Mouse (Mus musculus): ENCODE measurements around the gene Arhgap4. TPM values are rescaled to one million over a fixed set of nuclear protein-coding genes. Genes with fewer than 3 reads are reported as not detected.

The Arhgap4 gene
- polyA plus RNA-seq, 1 experiment from 2014 or later, result 3.1 TPM

- 22% methylated on average over 34 of the region's 34 CpGs for WGBS
- no peaks in the 10 kb centered on the region for H3K4me1 ChIP-seq (replicated peaks; ENCODE audit: control insufficient read depth, insufficient read depth, low read length)
- H3K4me3 ChIP-seq (ENCODE audit: low read length), result peak overlapping the region; percentile 67
- peak overlapping the region; percentile 74 for H3K9ac ChIP-seq (ENCODE audit: low read length)
- peak overlapping the region; percentile 80 for H3K27ac ChIP-seq (ENCODE audit: low read length)
- ATAC-seq (ENCODE audit: low read depth), result peak; percentile 44
- H3K4me2 ChIP-seq (ENCODE audit: low read depth, low read length), result peak overlapping the region; percentile 68
- no peaks in the 10 kb centered on the region for H3K27me3 ChIP-seq (ENCODE audit: control insufficient read depth, insufficient read depth, low read depth, low read length)
- H3K9me3 ChIP-seq (ENCODE audit: control insufficient read depth, low read length), result no peaks in the 10 kb centered on the region
- no peaks in the 10 kb centered on the region for H3K36me3 ChIP-seq (ENCODE audit: control insufficient read depth, insufficient read depth, low read length)
Observed at GRCm38 (mm10) chrX:73921285-73921822, 316 bp downstream of the Arhgap4 start.

DNA sequence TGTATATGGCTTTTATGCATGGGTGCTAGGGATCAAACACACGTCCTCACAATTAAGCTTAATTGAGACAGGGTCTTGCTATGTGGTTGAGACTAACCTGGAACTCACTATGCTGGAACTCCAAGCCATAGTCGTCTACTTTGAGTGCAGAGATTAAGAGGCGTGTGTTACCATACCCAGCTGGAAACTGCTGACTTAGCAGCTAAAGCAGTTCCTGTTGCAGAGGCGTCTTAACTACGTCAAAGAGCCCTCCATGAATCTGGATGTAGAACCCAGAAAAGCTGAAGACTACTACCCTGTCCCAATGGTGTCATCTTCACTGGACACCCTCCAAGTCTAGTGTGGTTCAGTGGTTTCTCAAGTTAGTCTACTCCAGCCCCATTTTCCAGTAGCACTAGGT, 3.0 kb downstream of the Arhgap4 start:
- WGBS, result 82% methylated on average over 5 of the region's 5 CpGs
- Histone ChIP-seq H3K4me1 (replicated peaks; ENCODE audit: control insufficient read depth, insufficient read depth, low read length) (no peaks in the 10 kb centered on the region), H3K27me3 (ENCODE audit: control insufficient read depth, insufficient read depth, low read depth, low read length) (no peaks in the 10 kb centered on the region), H3K36me3 (ENCODE audit: control insufficient read depth, insufficient read depth, low read length) (no peaks in the 10 kb centered on the region), H3K27ac (ENCODE audit: low read length) (no peak overlapping the region), H3K4me2 (ENCODE audit: low read depth, low read length) (no peak overlapping the region), H3K9ac (ENCODE audit: low read length) (no peak overlapping the region), H3K4me3 (ENCODE audit: low read length) (no peak overlapping the region), H3K9me3 (ENCODE audit: control insufficient read depth, low read length) (no peaks in the 10 kb centered on the region)
- ATAC-seq (ENCODE audit: low read depth), result no peak

- H3K4me3 ChIP-seq (ENCODE audit: low read length), result no peak overlapping the region
- H3K36me3 ChIP-seq (ENCODE audit: control insufficient read depth, insufficient read depth, low read length), result no peaks in the 10 kb centered on the region
- H3K27me3 ChIP-seq (ENCODE audit: control insufficient read depth, insufficient read depth, low read depth, low read length), result no peaks in the 10 kb centered on the region
- H3K27ac ChIP-seq (ENCODE audit: low read length), result no peak overlapping the region
- H3K4me2 ChIP-seq (ENCODE audit: low read depth, low read length), result no peak overlapping the region
- H3K9ac ChIP-seq (ENCODE audit: low read length), result no peak overlapping the region
- H3K9me3 ChIP-seq (ENCODE audit: control insufficient read depth, low read length), result no peaks in the 10 kb centered on the region
- no peaks in the 10 kb centered on the region for H3K4me1 ChIP-seq (replicated peaks; ENCODE audit: control insufficient read depth, insufficient read depth, low read length)
- 84% methylated on average over 8 of the region's 8 CpGs for WGBS
- ATAC-seq (ENCODE audit: low read depth), result no peak
Observed at GRCm38 (mm10) chrX:73916945-73917344, 4.7 kb downstream of the Arhgap4 start.

GRCm38 (mm10) chrX:73914827-73915703, 6.6 kb downstream of the Arhgap4 start:
- peak overlapping the region; percentile 39; the same call in 1 of the 2 replicates for H3K9ac ChIP-seq (ENCODE audit: low read length)
- peak; percentile 99 for ATAC-seq (ENCODE audit: low read depth)
- WGBS, result 20% methylated on average over 31 of the region's 31 CpGs
- no peaks in the 10 kb centered on the region for H3K9me3 ChIP-seq (ENCODE audit: control insufficient read depth, low read length)
- H3K36me3 ChIP-seq (ENCODE audit: control insufficient read depth, insufficient read depth, low read length), result no peaks in the 10 kb centered on the region
- peak overlapping the region; percentile 34 for H3K4me3 ChIP-seq (ENCODE audit: low read length)
- no peaks in the 10 kb centered on the region for H3K27me3 ChIP-seq (ENCODE audit: control insufficient read depth, insufficient read depth, low read depth, low read length)
- H3K4me2 ChIP-seq (ENCODE audit: low read depth, low read length), result peak overlapping the region; percentile 48
- H3K4me1 ChIP-seq (replicated peaks; ENCODE audit: control insufficient read depth, insufficient read depth, low read length), result no peaks in the 10 kb centered on the region
- H3K27ac ChIP-seq (ENCODE audit: low read length), result peak overlapping the region; percentile 65

DNA sequence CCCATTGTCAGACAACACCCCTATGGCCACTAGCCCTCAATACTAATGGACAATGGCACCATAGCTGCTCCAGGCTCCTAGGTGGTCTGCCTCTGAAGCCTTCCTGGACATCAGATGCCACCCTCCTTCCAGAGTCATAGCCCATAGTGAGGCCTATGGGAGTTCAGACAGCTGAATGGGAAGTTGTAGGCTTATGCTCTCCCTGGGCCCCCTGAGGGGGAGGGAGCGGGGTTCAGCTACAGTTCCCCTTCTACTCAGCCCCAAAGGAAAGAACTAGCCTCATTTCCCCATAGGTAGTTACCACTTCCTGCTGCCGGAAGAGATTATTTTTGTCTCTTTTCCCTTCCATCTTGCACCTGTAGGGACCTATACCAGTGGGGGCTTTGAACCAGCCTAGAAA, 10.1 kb downstream of the Arhgap4 start:
- Histone ChIP-seq H3K4me2 (ENCODE audit: low read depth, low read length) (peak overlapping the region; percentile 40; the same call in 1 of the 2 replicates), H3K9ac (ENCODE audit: low read length) (no peak overlapping the region), H3K36me3 (ENCODE audit: control insufficient read depth, insufficient read depth, low read length) (no peaks in the 10 kb centered on the region), H3K27me3 (ENCODE audit: control insufficient read depth, insufficient read depth, low read depth, low read length) (no peaks in the 10 kb centered on the region), H3K4me1 (replicated peaks; ENCODE audit: control insufficient read depth, insufficient read depth, low read length) (no peaks in the 10 kb centered on the region), H3K4me3 (ENCODE audit: low read length) (no peak overlapping the region), H3K27ac (ENCODE audit: low read length) (no peak overlapping the region), H3K9me3 (ENCODE audit: control insufficient read depth, low read length) (no peaks in the 10 kb centered on the region)
- no peak for ATAC-seq (ENCODE audit: low read depth)
- WGBS, result 69% methylated on average over 2 of the region's 2 CpGs

GRCm38 (mm10) chrX:73911156-73911555, 10.5 kb downstream of the Arhgap4 start:
- Histone ChIP-seq H3K36me3 (ENCODE audit: control insufficient read depth, insufficient read depth, low read length) (no peaks in the 10 kb centered on the region), H3K27ac (ENCODE audit: low read length) (no peak overlapping the region), H3K4me2 (ENCODE audit: low read depth, low read length) (peak overlapping the region; percentile 40), H3K27me3 (ENCODE audit: control insufficient read depth, insufficient read depth, low read depth, low read length) (no peaks in the 10 kb centered on the region), H3K4me3 (ENCODE audit: low read length) (peak overlapping the region; percentile 26), H3K9me3 (ENCODE audit: control insufficient read depth, low read length) (no peaks in the 10 kb centered on the region), H3K9ac (ENCODE audit: low read length) (peak overlapping the region; percentile 11; the same call in 1 of the 2 replicates), H3K4me1 (replicated peaks; ENCODE audit: control insufficient read depth, insufficient read depth, low read length) (no peaks in the 10 kb centered on the region)
- WGBS, result 8% methylated on average over 19 of the region's 26 CpGs
- ATAC-seq (ENCODE audit: low read depth), result no peak

GRCm38 (mm10) chrX:73910451-73910850, 11.2 kb downstream of the Arhgap4 start:
- Histone ChIP-seq H3K4me2 (ENCODE audit: low read depth, low read length) (no peak overlapping the region), H3K9me3 (ENCODE audit: control insufficient read depth, low read length) (no peaks in the 10 kb centered on the region), H3K4me1 (replicated peaks; ENCODE audit: control insufficient read depth, insufficient read depth, low read length) (no peaks in the 10 kb centered on the region), H3K27ac (ENCODE audit: low read length) (no peak overlapping the region), H3K4me3 (ENCODE audit: low read length) (no peak overlapping the region), H3K36me3 (ENCODE audit: control insufficient read depth, insufficient read depth, low read length) (no peaks in the 10 kb centered on the region), H3K27me3 (ENCODE audit: control insufficient read depth, insufficient read depth, low read depth, low read length) (no peaks in the 10 kb centered on the region), H3K9ac (ENCODE audit: low read length) (no peak overlapping the region)
- ATAC-seq (ENCODE audit: low read depth), result no peak

- H3K36me3 ChIP-seq (ENCODE audit: control insufficient read depth, insufficient read depth, low read length), result no peaks in the 10 kb centered on the region
- no peak overlapping the region for H3K4me3 ChIP-seq (ENCODE audit: low read length)
- H3K4me2 ChIP-seq (ENCODE audit: low read depth, low read length), result no peak overlapping the region
- H3K27ac ChIP-seq (ENCODE audit: low read length), result no peak overlapping the region
- H3K27me3 ChIP-seq (ENCODE audit: control insufficient read depth, insufficient read depth, low read depth, low read length), result no peaks in the 10 kb centered on the region
- H3K4me1 ChIP-seq (replicated peaks; ENCODE audit: control insufficient read depth, insufficient read depth, low read length), result no peaks in the 10 kb centered on the region
- no peak overlapping the region for H3K9ac ChIP-seq (ENCODE audit: low read length)
- no peaks in the 10 kb centered on the region for H3K9me3 ChIP-seq (ENCODE audit: control insufficient read depth, low read length)
- 74% methylated on average over 1 of the region's 1 CpGs for WGBS
- ATAC-seq (ENCODE audit: low read depth), result no peak
Observed at GRCm38 (mm10) chrX:73910049-73910448, 11.6 kb downstream of the Arhgap4 start.

- Histone ChIP-seq H3K4me2 (ENCODE audit: low read depth, low read length) (no peak overlapping the region), H3K27me3 (ENCODE audit: control insufficient read depth, insufficient read depth, low read depth, low read length) (no peaks in the 10 kb centered on the region), H3K27ac (ENCODE audit: low read length) (no peak overlapping the region), H3K9ac (ENCODE audit: low read length) (no peak overlapping the region), H3K36me3 (ENCODE audit: control insufficient read depth, insufficient read depth, low read length) (no peaks in the 10 kb centered on the region), H3K4me3 (ENCODE audit: low read length) (no peak overlapping the region), H3K9me3 (ENCODE audit: control insufficient read depth, low read length) (no peaks in the 10 kb centered on the region), H3K4me1 (replicated peaks; ENCODE audit: control insufficient read depth, insufficient read depth, low read length) (no peaks in the 10 kb centered on the region)
- ATAC-seq (ENCODE audit: low read depth), result no peak
- WGBS, result 60% methylated on average over 3 of the region's 3 CpGs
Observed at GRCm38 (mm10) chrX:73897959-73898358, 23.7 kb downstream of the Arhgap4 start.

Data from lung, embryonic 16.5 days (tissue).